Mouse (Mus musculus): Measurements from ENCODE around the gene Cpm. TPM values are rescaled to one million over a fixed set of nuclear protein-coding genes. Genes with fewer than 3 reads are reported as not detected.

Cpm gene
- polyA plus RNA-seq (2015; fragmentation: Nextera tagmentation; extraction: Ambion mirVana), result 3.1 and 3.7 TPM in 2 replicates

GRCm38 (mm10) chr10:117629169-117629971 is at the start of gene Cpm:
Gene Cpm, plus strand, starts transcription at chr10:117629500.
- Histone ChIP-seq H3K27ac (no peak within 1 kb of the TSS), H3K9me3 (no peaks in the 10 kb centered on the region), H3K4me2 (peak within 1 kb of the TSS; percentile 85), H3K36me3 (no peaks in the 10 kb centered on the region), H3K27me3 (peaks cover 61% of the 10 kb centered on the region), H3K4me1 (replicated peaks) (peaks cover 16% of the 10 kb centered on the region), H3K4me3 (peak within 1 kb of the TSS; percentile 52), H3K9ac (peak within 1 kb of the TSS; percentile 62)
- peak; percentile 89 for ATAC-seq (ENCODE audit: low FRiP score)
- under 1% methylated on average over 71 of the region's 73 CpGs for WGBS

DNA sequence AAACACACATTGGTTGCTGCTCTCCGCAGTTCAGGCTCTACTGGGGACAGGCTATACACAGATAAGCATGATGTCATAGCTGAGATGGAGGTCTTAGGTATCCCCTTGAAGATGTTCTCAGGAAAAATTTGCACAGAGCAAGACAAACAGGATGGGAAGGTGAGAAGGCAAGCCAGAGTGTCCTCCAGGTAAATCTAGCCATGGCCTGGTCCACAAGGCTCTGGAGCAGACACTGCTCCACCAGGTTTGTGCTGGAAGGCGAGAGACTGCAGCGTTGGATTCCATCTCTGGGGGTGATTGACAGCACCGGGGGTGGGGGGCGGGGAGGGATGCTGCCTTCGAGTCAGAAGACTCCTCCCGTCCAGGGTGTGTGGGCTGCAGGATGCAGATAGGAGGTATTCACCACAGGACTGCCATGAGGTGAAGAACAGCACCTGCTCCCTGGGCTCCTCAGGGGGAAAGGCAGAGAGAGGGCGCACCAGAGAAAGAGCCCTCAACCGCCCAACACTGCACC is 49.5 kb upstream of the Cpm start:
- Histone ChIP-seq H3K4me3 (no peak overlapping the region), H3K4me2 (no peak overlapping the region), H3K27ac (no peak overlapping the region), H3K36me3 (no peaks in the 10 kb centered on the region), H3K27me3 (no peaks in the 10 kb centered on the region), H3K9me3 (no peaks in the 10 kb centered on the region), H3K9ac (no peak overlapping the region), H3K4me1 (replicated peaks) (peaks cover 15% of the 10 kb centered on the region; the same call in 1 of the 2 replicates)
- 51% methylated on average over 9 of the region's 9 CpGs for WGBS
- ATAC-seq (ENCODE audit: low FRiP score), result no peak

DNA sequence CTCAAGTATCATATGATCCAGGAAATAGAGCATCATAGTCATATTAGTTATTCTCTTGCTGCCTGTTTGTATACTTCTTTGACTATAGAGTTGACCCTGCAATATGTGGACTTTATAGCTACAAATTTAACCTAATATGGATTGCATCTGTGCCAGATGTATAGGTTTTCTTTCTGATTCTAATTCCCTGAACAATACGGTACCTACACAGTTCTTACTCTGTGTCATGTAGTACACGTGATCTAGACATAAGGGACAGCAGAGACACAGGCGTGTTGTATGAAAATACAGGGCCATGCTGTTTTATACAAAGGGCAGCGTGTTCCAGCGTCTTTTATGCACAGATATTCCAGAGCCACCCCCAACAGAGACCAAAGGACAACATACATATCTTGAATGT is 48.9 kb upstream of the Cpm start:
- Histone ChIP-seq H3K4me1 (replicated peaks) (peaks cover 14% of the 10 kb centered on the region; the same call in 1 of the 2 replicates), H3K4me3 (no peak overlapping the region), H3K4me2 (no peak overlapping the region), H3K9ac (no peak overlapping the region), H3K9me3 (no peaks in the 10 kb centered on the region), H3K36me3 (no peaks in the 10 kb centered on the region), H3K27me3 (no peaks in the 10 kb centered on the region), H3K27ac (no peak overlapping the region)
- no peak for ATAC-seq (ENCODE audit: low FRiP score)
- WGBS, result 89% methylated on average over 5 of the region's 5 CpGs

DNA sequence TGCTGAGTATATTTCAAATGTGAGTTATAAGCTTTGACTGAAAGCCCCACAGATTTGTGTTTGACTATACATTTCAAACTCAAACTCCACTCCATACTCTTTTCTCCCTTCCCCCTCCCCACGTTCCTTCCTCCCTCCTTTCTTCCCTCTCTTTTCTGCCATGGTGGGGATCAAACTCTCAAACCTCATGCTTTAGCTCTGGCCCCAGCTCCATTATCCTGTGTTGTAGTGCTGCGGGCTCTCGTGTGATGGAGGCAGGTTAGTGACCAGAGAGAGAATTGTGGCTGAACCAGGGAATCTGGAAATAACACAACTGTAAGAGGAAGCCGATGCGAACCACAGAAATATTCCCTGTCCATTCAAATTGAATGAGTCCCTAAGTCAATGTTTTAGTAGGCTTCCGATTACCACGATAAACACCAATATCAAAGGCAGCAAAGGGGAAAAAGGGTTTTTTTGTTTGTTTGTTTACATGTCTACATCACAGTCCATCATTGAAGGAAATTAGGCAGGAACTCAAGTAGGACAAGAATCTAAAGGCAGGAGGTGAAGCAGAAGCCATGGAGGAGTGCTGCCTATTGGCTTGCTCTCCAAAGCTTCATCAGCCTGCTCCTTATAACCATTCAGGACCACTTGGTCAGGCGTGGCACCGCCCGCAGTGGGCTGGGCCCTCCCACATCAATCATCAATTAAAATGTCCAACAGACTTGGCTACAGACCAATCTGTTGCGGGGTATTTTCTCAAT is 48.1 kb upstream of the Cpm start:
- 91% methylated on average over 11 of the region's 11 CpGs for WGBS

DNA sequence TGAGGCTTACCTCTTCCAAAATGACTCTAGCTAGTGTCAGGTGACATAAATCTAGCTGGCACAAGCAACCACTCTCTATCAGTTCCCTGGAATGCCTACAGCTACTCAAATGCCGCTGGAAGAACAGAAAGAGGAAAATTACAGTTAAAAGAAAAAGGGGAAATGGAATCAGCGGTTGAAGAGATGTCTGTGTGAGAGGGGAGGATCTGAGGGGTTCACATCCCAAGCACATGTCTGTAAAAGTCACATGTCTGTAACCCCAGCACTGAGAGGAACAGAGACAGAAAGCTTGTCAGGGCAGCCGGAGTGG is 47.6 kb upstream of the Cpm start:
- no peaks in the 10 kb centered on the region for H3K27me3 ChIP-seq
- no peak for ATAC-seq (ENCODE audit: low FRiP score)
- no peak overlapping the region for H3K27ac ChIP-seq
- H3K4me2 ChIP-seq, result no peak overlapping the region
- 93% methylated on average over 3 of the region's 3 CpGs for WGBS
- no peak overlapping the region for H3K4me3 ChIP-seq
- no peaks in the 10 kb centered on the region for H3K36me3 ChIP-seq
- H3K4me1 ChIP-seq (replicated peaks), result peaks cover 7% of the 10 kb centered on the region; the same call in 1 of the 2 replicates
- no peaks in the 10 kb centered on the region for H3K9me3 ChIP-seq
- no peak overlapping the region for H3K9ac ChIP-seq

More for the DNA sequence above, 48.1 kb upstream of the Cpm start:
- Histone ChIP-seq H3K4me1 (replicated peaks) (peaks cover 7% of the 10 kb centered on the region; the same call in 1 of the 2 replicates), H3K4me2 (no peak overlapping the region), H3K36me3 (no peaks in the 10 kb centered on the region), H3K4me3 (no peak overlapping the region), H3K27me3 (no peaks in the 10 kb centered on the region), H3K27ac (no peak overlapping the region), H3K9me3 (no peaks in the 10 kb centered on the region), H3K9ac (no peak overlapping the region)
- no peak for ATAC-seq (ENCODE audit: low FRiP score)

DNA sequence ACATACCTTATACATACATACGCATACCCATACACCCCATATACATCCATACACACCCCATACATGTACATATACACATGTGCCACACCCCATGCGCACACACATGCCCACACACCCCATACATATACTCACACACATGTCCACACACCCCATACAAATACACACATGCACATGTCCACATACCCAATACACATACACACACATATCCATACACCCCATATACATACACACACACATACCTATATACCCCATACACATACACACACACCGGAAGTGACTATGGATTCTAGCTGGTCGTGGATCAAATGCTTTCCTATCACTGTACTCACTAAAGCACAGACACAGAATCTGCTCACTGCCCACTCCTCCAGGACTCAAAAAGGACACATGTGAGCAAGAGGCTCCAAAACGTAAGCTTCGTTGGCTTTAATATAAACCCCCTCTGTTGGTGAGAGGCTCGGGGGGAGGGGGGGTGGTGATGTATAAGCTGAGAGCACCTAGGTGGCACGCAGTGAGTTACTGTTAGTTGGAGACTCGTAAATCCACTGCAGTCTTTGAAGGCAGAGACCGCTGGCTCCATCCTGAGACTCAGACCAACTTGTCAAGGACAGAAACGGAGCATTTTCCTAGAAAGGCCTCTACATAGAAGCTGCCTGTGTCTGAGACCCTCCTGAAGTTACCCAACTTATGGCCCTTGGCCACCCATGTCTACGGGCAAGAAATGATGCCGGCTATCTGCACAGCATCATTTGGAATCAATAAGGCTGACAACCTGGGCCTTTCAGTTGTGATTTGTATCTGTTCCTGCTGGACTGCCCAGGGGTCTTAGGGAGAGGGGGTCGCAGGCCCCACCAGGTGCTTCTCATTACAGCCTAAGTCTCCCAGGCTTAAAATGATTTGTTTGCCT is 45.9 kb upstream of the Cpm start:
- 79% methylated on average over 14 of the region's 14 CpGs for WGBS
- Histone ChIP-seq H3K36me3 (no peaks in the 10 kb centered on the region), H3K4me1 (replicated peaks) (peaks cover 7% of the 10 kb centered on the region; the same call in 1 of the 2 replicates), H3K9ac (no peak overlapping the region), H3K4me3 (no peak overlapping the region), H3K9me3 (no peaks in the 10 kb centered on the region), H3K27ac (no peak overlapping the region), H3K4me2 (no peak overlapping the region), H3K27me3 (no peaks in the 10 kb centered on the region)
- no peak for ATAC-seq (ENCODE audit: low FRiP score)

DNA sequence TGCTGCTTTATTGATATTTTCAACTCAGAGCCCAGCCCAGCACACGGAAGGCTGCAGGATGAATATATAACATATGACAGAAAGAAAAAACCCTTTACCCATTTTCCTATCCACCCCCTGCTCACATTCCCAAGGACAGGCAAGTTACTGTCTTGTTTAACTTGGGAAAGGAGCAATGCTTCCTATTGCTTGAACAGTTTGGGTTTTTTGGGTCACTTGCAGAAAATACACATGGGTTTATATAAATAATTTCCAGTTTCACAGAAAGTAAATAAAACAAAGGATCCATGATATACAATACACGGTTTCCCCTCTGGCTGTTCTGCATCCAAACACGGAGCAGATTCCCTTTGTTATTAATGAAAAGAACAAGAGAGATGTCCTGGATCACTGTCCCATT is 45.2 kb upstream of the Cpm start:
- peaks cover 7% of the 10 kb centered on the region; the same call in 1 of the 2 replicates for H3K4me1 ChIP-seq (replicated peaks)
- no peak overlapping the region for H3K9ac ChIP-seq
- no peak overlapping the region for H3K4me2 ChIP-seq
- no peaks in the 10 kb centered on the region for H3K9me3 ChIP-seq
- H3K27me3 ChIP-seq, result 0 out of 2 replicates have a peak, but pooled peaks cover under 1% of the 10 kb centered on the region
- 72% methylated on average over 3 of the region's 3 CpGs for WGBS
- no peak overlapping the region for H3K4me3 ChIP-seq
- no peak for ATAC-seq (ENCODE audit: low FRiP score)
- H3K36me3 ChIP-seq, result no peaks in the 10 kb centered on the region
- no peak overlapping the region for H3K27ac ChIP-seq

DNA sequence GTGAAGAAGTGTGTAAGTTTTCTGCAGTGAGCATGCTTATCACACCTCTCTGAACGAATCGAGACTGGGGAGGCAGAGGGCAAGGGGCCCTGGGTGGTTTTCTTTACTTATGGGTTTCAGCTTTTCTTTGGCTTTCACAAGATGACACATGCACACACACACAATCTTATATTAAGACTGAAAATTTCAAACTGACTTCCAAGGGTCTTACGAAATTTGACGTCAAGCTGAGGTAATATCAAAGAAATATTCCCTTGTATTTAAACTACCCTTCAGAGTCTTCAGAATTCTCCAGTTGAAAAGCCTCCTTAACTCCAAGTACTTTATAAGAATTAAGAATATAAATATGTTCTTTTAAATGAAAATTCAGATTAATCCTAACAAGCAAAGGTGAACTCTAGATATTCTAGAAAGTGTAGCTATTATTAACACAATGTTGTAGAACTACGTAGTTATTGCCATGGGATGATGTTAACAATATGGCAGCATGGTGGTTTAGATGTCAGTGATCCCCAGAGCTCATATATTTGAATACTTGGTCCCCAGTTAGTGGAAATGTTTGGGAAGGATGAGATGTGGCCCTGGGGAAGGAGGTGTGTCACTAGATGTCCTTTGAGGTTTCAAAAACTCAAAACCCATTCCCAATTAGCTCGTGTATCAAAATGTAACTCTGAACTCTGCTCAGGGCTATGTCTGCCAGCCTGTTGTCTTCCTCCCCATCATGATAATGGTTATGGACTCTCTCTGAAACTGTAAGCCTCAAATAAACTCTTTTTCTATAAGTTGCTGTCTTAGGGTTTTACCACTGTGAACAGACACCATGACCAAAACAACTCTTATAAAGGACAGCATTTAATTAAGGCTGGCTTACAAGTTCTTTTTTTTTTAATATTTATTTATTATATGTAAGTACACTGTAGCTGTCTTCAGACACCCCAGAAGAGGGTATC is 44.5 kb upstream of the Cpm start:
- H3K9me3 ChIP-seq, result no peaks in the 10 kb centered on the region
- 93% methylated on average over 6 of the region's 6 CpGs for WGBS
- H3K9ac ChIP-seq, result no peak overlapping the region
- no peak overlapping the region for H3K4me2 ChIP-seq
- no peak overlapping the region for H3K27ac ChIP-seq
- no peaks in the 10 kb centered on the region for H3K36me3 ChIP-seq
- H3K4me3 ChIP-seq, result no peak overlapping the region
- peaks cover 5% of the 10 kb centered on the region; the same call in 1 of the 2 replicates for H3K4me1 ChIP-seq (replicated peaks)
- 0 out of 2 replicates have a peak, but pooled peaks cover 2% of the 10 kb centered on the region for H3K27me3 ChIP-seq
- ATAC-seq (ENCODE audit: low FRiP score), result no peak

DNA sequence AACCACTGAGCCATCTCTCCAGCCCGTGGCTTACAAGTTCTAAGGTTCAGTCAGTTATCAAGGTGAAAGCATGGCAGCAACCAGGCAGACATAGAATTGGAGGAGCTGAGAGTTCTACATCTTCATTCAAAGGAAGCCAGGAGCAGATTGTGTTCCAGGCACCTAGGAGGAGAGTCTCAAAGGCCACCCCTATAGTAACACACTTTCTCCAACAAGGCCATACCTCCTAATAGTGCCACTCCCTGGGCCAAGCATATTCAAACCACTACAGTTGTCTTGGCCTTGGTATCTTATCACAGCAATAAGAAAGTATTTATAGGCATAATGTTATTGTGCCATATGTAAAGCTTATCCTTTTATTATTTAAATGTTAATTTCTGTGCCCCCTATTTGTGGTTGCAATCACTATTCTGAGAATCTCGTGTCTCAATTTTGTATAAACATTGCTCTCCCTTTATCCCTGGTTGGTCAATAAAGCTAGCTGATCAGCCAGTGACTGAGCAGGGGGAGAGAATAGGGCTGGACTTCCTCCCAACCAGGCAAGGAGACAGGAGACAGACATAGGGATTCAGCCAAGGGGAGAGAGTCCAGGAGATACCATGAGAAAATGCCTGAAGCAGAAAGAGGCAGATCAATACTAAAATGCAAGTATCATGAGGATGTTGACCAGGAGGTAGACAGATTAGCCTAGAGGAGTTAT is 43.5 kb upstream of the Cpm start:
- 0 out of 2 replicates have a peak, but pooled peaks cover 2% of the 10 kb centered on the region for H3K27me3 ChIP-seq
- H3K9ac ChIP-seq, result no peak overlapping the region
- H3K4me1 ChIP-seq (replicated peaks), result peaks cover 4% of the 10 kb centered on the region; the same call in 1 of the 2 replicates
- no peaks in the 10 kb centered on the region for H3K9me3 ChIP-seq
- no peak overlapping the region for H3K4me3 ChIP-seq
- no peaks in the 10 kb centered on the region for H3K36me3 ChIP-seq
- ATAC-seq (ENCODE audit: low FRiP score), result no peak
- H3K27ac ChIP-seq, result no peak overlapping the region
- no peak overlapping the region for H3K4me2 ChIP-seq
- 81% methylated on average over 2 of the region's 2 CpGs for WGBS

DNA sequence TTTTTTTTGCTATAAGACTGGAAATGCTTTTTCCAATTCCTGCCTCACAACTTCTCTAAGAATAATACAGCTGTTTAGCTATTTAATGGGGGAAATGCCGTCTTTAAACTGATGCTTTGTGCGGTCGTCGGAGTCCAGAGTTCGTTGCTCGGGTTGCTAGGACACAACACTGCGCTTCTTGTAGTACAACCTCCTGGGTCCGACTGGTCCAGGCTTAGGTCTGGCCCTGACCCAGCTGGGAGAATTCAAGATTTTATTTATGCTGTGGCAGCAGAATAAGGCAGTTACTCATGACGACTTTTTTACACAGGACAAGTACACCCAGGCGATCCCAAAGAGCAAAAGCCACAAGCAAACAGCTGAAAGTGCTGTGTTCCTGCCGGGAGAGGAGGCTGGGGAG is 42.4 kb upstream of the Cpm start:
- ATAC-seq (ENCODE audit: low FRiP score), result no peak
- WGBS, result 27% methylated on average over 11 of the region's 11 CpGs
- H3K9me3 ChIP-seq, result no peaks in the 10 kb centered on the region
- 0 out of 2 replicates have a peak, but pooled peaks cover 2% of the 10 kb centered on the region for H3K27me3 ChIP-seq
- no peak overlapping the region for H3K4me2 ChIP-seq
- H3K4me1 ChIP-seq (replicated peaks), result peaks cover 4% of the 10 kb centered on the region; the same call in 1 of the 2 replicates
- H3K9ac ChIP-seq, result no peak overlapping the region
- H3K36me3 ChIP-seq, result no peaks in the 10 kb centered on the region
- no peak overlapping the region for H3K4me3 ChIP-seq
- H3K27ac ChIP-seq, result 0 out of 2 replicates have a peak overlapping the region, but pooled peaks have one; percentile 8
